Mouse (Mus musculus): ENCODE results near the gene Crybg1.
A peak's percentile ranks its signal among the peaks of the same experiment; 100 is the strongest.

Gene Crybg1

DNA sequence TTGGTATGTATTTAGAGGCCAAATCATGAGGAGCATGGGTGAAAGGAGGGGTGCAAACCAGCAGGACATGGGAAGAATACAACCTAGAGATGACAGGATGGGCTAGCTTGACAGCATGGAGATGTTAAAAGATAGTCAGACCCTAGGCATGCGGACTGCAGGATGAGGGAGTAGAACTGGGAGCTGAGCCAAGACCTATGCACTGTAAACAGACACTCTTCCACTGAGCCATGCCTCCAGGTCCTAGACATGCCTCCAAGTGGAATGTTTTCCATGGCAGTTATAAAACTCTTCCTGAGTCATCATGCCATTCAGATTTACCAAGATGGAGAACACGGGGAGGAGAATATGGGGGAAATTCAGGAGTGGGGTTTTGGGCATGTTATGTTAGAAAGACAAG, 53.9 kb downstream of the Crybg1 start:
- no peak for DNase-seq (ENCODE audit: low spot score)

DNA sequence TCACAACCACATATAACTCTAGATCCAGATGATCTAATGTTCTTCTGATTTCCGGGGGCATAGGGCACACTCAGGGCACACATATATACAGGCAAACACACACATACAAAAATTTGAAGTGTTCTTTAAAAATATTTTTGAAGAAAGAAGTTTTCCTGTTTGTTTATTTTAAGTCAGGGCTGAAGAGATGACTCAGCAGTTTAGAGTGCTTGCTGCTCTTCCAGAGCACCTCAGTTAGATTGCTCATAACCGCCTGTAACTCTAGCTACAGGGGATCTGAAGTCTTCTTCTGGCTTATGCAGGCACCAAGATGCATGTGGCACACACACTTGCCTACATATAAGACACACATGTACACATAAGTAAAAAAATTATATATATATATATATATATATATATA, 56.9 kb downstream of the Crybg1 start:
- no peak for DNase-seq (ENCODE audit: low spot score)

DNA sequence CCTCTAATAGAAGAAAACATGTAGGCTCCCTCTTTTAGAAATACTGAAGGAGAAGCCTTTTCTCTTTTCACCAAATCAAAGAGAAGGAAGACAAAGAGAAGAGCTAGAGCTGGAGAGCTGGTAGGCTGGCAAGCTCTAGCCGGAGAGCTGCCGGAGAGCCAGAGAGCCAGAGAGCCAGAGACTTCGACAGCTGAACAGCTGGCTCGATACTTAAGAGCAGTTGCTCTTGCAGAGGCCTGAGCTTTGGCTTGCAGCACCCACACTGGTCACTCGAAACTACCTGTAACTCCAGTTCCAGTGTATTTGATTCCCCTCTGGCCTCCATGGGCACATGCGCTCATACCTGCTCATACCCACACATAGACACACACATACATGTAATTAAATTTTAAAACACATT, 68.3 kb downstream of the Crybg1 start:
- no peak for DNase-seq (ENCODE audit: low spot score)

DNA sequence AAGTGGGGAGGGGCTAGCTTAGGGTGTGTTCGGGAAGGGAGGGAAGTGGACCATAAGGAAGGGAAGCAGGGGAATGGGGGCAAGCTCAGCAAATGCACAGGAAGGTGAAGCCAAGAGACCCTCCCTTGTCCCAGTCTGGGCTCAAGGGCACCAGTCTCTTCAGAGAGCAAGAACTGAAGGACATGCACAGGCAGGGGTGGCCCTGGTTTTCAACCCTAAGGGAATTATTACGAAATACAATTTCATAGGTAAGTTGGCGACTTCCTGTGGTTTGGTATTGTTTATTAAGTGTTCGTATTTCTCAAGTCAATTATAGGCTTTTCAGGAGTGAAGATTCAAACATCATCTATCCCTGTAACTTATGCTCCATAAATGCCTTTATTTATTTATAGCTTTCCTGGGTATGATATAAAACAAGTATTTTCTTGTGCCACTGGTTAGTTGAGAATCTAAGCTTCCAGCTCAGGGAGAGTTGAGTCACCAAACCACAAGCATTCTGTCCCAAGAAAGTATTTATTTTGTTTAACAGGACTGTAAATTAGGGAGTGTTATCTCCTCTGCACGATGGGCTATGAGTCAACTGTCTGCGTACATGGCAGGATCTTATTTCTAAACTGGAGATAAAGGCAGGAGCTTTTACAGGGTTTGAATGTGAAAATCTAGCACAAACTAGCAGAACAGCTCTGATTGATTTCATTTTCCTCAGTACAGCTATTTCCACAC, 69.7 kb downstream of the Crybg1 start:
- no peak for DNase-seq (ENCODE audit: low spot score)

- DNase-seq (ENCODE audit: low spot score), result peak; percentile 73
Measured at GRCm38 (mm10) chr10:44071095-44071494, 77.6 kb downstream of the Crybg1 start.

GRCm38 (mm10) chr10:44069131-44069530, 79.5 kb downstream of the Crybg1 start:
- DNase-seq (ENCODE audit: low spot score), result no peak

GRCm38 (mm10) chr10:44065848-44066360, 82.7 kb downstream of the Crybg1 start:
- no peak for DNase-seq (ENCODE audit: low spot score)

GRCm38 (mm10) chr10:44062981-44063380, 85.7 kb downstream of the Crybg1 start:
- DNase-seq (ENCODE audit: low spot score), result no peak

DNA sequence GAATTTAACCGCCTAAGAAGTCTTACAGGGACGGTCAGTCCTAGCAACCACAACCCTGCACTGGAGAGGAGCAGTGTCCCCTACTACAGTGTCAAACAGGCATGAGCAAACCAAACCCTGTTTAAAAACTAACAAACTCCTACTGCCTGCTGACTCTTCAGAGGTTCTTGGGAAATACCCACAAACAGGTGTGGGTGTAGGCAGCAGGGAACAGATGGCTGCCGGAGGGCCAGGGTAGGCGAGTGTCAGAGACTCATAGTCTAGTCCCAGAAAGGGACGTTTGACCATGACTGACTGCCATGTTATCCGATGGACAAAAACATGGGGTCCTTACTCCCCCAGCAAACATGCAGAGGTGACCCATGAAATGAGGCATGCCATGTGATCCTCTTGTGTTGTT, 97.7 kb downstream of the Crybg1 start:
- no peak for DNase-seq (ENCODE audit: low spot score)

GRCm38 (mm10) chr10:44044727-44045126, 103.9 kb downstream of the Crybg1 start:
- no peak for DNase-seq (ENCODE audit: low spot score)

DNA sequence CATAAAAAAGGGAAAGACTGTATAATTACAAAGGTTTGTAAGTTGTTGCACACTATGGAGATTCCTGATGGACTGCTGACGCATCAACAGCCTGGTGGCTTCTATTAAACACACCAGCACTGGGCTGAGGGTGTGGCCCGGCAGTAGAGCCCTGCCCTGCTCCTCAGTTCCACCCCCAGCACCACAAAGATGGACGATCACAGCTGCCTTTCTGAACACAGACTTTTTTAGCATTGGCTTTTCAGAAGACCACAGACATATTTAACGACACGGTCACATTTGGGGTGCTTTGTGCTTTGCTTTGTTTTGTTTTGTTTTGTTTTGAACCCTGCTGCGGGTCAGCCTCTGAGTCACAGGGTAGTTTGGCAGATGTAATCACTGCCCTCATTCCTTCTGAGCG, 105.0 kb downstream of the Crybg1 start:
- DNase-seq (ENCODE audit: low spot score), result no peak

- DNase-seq (ENCODE audit: low spot score), result no peak
Measured at GRCm38 (mm10) chr10:44039185-44039584, 109.5 kb downstream of the Crybg1 start.

- no peak for DNase-seq (ENCODE audit: low spot score)
Measured at GRCm38 (mm10) chr10:44037918-44038544, 110.6 kb downstream of the Crybg1 start.

DNA sequence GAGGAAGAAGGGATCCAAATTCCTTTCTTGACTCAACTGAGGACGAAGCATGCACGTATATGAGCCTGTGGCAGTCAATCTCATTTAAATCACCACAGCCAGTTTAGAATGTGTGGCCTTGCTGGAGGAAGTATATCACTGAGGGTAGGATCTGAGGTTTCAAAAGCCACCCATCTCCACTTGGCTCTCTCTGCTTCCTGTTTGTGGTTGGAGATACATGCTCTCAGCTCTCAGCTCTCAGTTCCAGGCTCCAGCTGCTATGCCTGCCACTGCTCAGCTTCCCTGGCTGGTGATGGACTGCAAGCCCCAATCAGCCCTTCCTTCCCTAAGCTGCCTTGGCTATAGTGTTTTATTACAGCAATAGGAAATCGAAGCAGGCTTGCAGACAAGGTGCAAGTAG, 119.1 kb downstream of the Crybg1 start:
- DNase-seq (ENCODE audit: low spot score), result no peak

GRCm38 (mm10) chr10:44027226-44027625, 121.4 kb downstream of the Crybg1 start:
- DNase-seq (ENCODE audit: low spot score), result no peak

DNA sequence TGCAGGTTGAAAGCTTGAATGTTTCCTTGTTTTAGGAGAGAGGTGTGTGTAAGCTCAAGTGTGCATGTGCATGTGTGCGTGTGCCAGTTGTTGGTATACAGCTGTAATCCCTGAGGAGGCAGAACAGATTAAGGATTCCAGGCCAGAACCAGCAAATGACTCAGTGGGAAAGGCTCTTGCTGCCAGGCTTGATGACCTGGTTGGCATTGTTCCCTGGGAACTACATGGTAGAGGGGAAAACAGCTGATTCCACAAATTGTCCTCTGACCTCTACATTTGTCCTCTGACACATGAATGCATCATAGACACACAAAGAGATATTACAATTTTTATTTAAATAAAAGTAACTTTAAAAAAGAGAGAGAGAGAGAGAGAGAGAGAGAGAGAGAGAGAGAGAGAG, 122.5 kb downstream of the Crybg1 start:
- DNase-seq (ENCODE audit: low spot score), result no peak

- no peak for DNase-seq (ENCODE audit: low spot score)
Measured at GRCm38 (mm10) chr10:44024705-44025104, 123.9 kb downstream of the Crybg1 start.

DNA sequence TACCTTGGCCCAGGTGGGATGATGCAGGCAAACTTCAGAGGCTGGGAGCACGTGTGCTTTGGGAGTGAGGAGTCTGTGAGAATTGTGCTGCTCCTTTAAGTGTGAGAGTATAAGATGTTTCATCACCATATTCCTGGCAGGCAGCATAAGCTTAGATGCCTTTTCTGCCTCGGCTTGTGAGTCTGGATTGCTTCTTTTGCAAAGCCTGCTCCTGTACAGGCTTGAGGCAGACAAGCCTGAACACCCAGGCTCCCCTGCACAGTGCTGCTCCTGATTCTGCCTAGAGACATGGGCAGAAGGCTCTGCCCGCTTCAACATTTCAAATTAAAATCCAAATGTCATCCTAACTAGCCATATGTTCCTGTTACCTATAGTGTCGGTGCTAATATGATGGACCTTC, 128.5 kb downstream of the Crybg1 start:
- DNase-seq (ENCODE audit: low spot score), result no peak

DNA sequence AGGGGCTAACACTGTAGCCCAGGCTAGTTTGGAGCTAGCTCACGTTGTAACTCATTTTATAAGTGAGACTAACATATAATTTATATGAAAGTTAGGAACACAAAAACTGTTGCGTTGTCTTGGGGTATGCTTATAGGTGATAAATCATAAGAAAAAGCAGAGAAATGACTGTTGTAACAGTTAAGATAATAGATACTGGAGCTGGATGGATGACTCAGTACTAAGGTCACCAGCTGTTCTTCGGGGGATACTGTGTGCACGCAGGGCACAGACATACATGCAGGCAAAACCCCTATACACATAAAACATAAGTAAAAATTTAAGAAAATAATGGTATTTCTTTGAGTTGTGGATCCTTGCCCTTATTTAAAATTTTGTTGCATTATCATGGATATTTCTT, 130.1 kb downstream of the Crybg1 start:
- DNase-seq (ENCODE audit: low spot score), result no peak

DNA sequence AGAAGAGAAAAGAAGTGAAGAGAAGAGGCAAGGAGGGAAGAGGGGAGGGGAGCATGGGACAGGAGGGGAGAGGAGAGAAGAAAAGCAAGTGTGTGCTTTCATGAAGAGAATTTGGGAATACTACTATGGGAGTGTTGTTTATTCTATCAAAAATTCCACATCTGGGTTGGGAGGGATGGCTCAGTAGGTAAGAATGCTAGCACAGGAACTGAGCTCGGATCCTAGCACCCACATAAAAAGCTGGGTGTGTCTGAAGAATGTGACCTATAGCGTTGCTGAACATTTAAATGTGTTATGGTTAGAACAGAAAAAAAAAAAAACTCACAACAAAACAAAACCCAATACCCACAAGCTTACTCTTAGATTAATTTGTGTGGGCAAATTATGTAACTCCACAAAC, 133.0 kb downstream of the Crybg1 start:
- DNase-seq (ENCODE audit: low spot score), result no peak

DNA sequence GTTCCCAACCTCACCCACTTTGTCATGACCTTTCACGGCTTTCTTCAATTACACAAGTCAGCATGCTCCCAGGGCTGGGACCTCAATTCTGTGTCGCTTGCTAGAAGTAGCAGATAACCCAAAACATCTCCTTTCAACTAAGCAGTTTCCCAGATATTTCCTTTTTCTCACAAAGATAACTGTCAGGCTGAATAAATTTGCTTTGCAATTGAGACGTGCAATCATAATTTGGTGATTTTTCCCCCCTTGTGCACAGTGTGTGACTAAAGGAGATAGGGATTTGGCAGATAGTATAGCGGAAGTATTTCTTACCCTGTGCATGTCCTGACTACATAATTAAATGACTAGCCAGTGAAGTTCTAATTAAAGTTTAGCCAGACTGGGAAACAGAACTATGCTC, 134.8 kb downstream of the Crybg1 start:
- DNase-seq (ENCODE audit: low spot score), result no peak

DNA sequence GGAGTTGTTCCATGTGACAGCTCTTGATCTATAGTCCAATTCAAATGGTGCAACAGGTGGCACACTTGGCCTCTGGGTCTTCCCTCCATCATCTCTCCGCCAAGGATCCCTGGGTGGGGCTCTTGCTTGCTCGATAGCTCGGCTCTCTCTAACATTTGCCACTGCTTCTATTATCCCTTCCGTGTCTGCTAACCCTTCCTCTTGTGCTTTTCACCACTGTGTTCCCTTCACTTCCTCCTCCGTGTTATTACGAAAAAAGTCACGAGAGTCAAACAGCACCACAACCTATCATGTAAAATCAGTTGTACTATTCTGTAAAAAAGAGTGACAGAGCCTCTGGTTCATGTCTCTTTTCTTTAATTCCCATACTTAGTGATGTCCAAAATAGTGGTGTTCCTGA, 137.2 kb downstream of the Crybg1 start:
- DNase-seq (ENCODE audit: low spot score), result no peak

GRCm38 (mm10) chr10:44008808-44009207, 139.8 kb downstream of the Crybg1 start:
- no peak for DNase-seq (ENCODE audit: low spot score)

- no peak for DNase-seq (ENCODE audit: low spot score)
Measured at GRCm38 (mm10) chr10:44006815-44007214, 141.8 kb downstream of the Crybg1 start.

Data from MN1 (cell line).